Mouse (Mus musculus) MEL (cell line): ENCODE measurements at regions not wholly inside any gene's neighbourhood (a gene's known extent, or its start where the extent isn't known, plus 50 kb on each side); places are given as distances from the start of the nearest gene placed in this dataset.

Source experiments
- DNase-seq: peaks from one replicate; pipeline ENCODE4 v3.0.0; 2011; ENCODE audit warnings: low read depth, low spot score
- H3K27ac ChIP-seq: 2 replicates; pipeline ENCODE4 v1.5.1; 2012; ENCODE audit warnings: low read depth, mild to moderate bottlenecking, control low read depth, low read length, moderate library complexity; ENCODE audit not compliant: control insufficient read depth
- H3K27me3 ChIP-seq, 2 experiments: fragments of 150-350 bp in 1 of 2; sonication (generic) in 1 of 2; 2 replicates each; pipeline ENCODE4 v1.6.1; 2012; ENCODE audit warnings: low read length in 2 of 2, mild to moderate bottlenecking in 2 of 2, improper control_type of control experiment in 1 of 2, moderate library complexity in 1 of 2; ENCODE audit not compliant: insufficient read depth in 2 of 2, control insufficient read depth in 1 of 2
- H3K36me3 ChIP-seq, 2 experiments: 2 replicates each; pipeline ENCODE4 v1.6.1; 2012 to 2014; ENCODE audit warnings: low read length in 2 of 2, improper control_type of control experiment in 1 of 2, inconsistent platforms in 1 of 2, mild to moderate bottlenecking in 1 of 2; ENCODE audit not compliant: insufficient read depth in 2 of 2, control insufficient read depth in 1 of 2
- H3K4me1 ChIP-seq, 2 experiments: fragments of 150-350 bp in 1 of 2; sonication (generic) in 1 of 2; 2 replicates each; pipeline ENCODE4 v1.6.1; 2012; ENCODE audit warnings: low read length in 2 of 2, improper control_type of control experiment in 1 of 2, mild to moderate bottlenecking in 1 of 2; ENCODE audit not compliant: insufficient read depth in 2 of 2, control insufficient read depth in 1 of 2
- H3K4me3 ChIP-seq, 2 experiments: fragments of 150-350 bp in 1 of 2; sonication (generic) in 1 of 2; 2 replicates each; pipeline ENCODE4 v1.5.1; 2012; ENCODE audit warnings: low read depth in 2 of 2, low read length in 2 of 2, mild to moderate bottlenecking in 2 of 2, moderate library complexity in 2 of 2, control low read depth in 1 of 2, improper control_type of control experiment in 1 of 2; ENCODE audit not compliant: control insufficient read depth in 1 of 2, insufficient read depth in 1 of 2
- H3K79me2 ChIP-seq: 2 replicates; pipeline ENCODE4 v1.6.1; 2012; ENCODE audit warnings: mild to moderate bottlenecking, low read length, moderate library complexity; ENCODE audit not compliant: control insufficient read depth, poor library complexity, insufficient read depth
- H3K9ac ChIP-seq: 2 replicates; pipeline ENCODE4 v1.6.1; 2012; ENCODE audit warnings: low read depth, mild to moderate bottlenecking, control low read depth, low read length, moderate library complexity; ENCODE audit not compliant: control insufficient read depth, poor library complexity, severe bottlenecking
- H3K9me3 ChIP-seq: fragments of 150-350 bp; sonication (generic); replicated peaks from 2 replicates; pipeline ENCODE4 v1.6.1; 2012; ENCODE audit warnings: mild to moderate bottlenecking, low read length, improper control_type of control experiment, moderate library complexity; ENCODE audit not compliant: insufficient read depth
- CTCF ChIP-seq, 3 experiments: IDR thresholded peaks in 2 of 3; conservative IDR thresholded peaks in 1 of 3; 2 replicates each; pipeline ENCODE4 v1.5.1; 2011 to 2012; ENCODE audit warnings: low read length in 3 of 3, low read depth in 2 of 3, mild to moderate bottlenecking in 2 of 3, improper control_type of control experiment in 1 of 3, inconsistent platforms in 1 of 3, mixed read lengths in 1 of 3, moderate library complexity in 1 of 3; ENCODE audit not compliant: control insufficient read depth in 1 of 3, insufficient read depth in 1 of 3, poor library complexity in 1 of 3, severe bottlenecking in 1 of 3
- EP300 ChIP-seq, 2 experiments: IDR thresholded peaks; 2 replicates each; pipeline ENCODE4 v1.6.1; 2011; ENCODE audit warnings: improper control_type of control experiment in 2 of 2, low read length in 2 of 2, low read depth in 1 of 2, mild to moderate bottlenecking in 1 of 2
- GATA1 ChIP-seq: IDR thresholded peaks from 2 replicates; pipeline ENCODE4 v1.6.1; 2011; ENCODE audit warnings: low read depth, low read length, improper control_type of control experiment
- JUND ChIP-seq: IDR thresholded peaks from 2 replicates; pipeline ENCODE4 v1.6.1; 2011; ENCODE audit warnings: low read depth, mild to moderate bottlenecking, improper control_type of control experiment, low read length
- MAX ChIP-seq: IDR thresholded peaks from 2 replicates; pipeline ENCODE4 v1.6.1; 2011; ENCODE audit warnings: low read length, improper control_type of control experiment
- MAZ ChIP-seq: IDR thresholded peaks from 2 replicates; pipeline ENCODE4 v1.6.1; 2012; ENCODE audit warnings: low read depth, mild to moderate bottlenecking, inconsistent platforms, low read length, improper control_type of control experiment
- MXI1 ChIP-seq: IDR thresholded peaks from 2 replicates; pipeline ENCODE4 v1.6.1; 2011; ENCODE audit warnings: mild to moderate bottlenecking, low read depth, low read length, improper control_type of control experiment
- MYC ChIP-seq: IDR thresholded peaks from 2 replicates; pipeline ENCODE4 v1.6.1; 2011; ENCODE audit warnings: low read depth, mild to moderate bottlenecking, low read length, improper control_type of control experiment, moderate library complexity
- RAD21 ChIP-seq: IDR thresholded peaks from 2 replicates; pipeline ENCODE4 v1.6.1; 2011; ENCODE audit warnings: mild to moderate bottlenecking, low read depth, low read length, improper control_type of control experiment
- RCOR1 ChIP-seq: IDR thresholded peaks from 2 replicates; pipeline ENCODE4 v1.6.1; 2012; ENCODE audit warnings: low read depth, mild to moderate bottlenecking, inconsistent platforms, low read length, improper control_type of control experiment
- SMC3 ChIP-seq: IDR thresholded peaks from 2 replicates; pipeline ENCODE4 v1.6.1; 2011; ENCODE audit warnings: low read depth, low read length, improper control_type of control experiment
- TAL1 ChIP-seq: IDR thresholded peaks from 2 replicates; pipeline ENCODE4 v1.6.1; 2012; ENCODE audit warnings: mild to moderate bottlenecking, inconsistent platforms, low read length, moderate library complexity, mixed read lengths
- TBP ChIP-seq: IDR thresholded peaks from 2 replicates; pipeline ENCODE4 v1.8.0; 2011; ENCODE audit warnings: low read depth, low read length, improper control_type of control experiment
- UBTF ChIP-seq: IDR thresholded peaks from 2 replicates; pipeline ENCODE4 v1.6.1; 2012; ENCODE audit warnings: low read depth, mild to moderate bottlenecking, inconsistent platforms, low read length, improper control_type of control experiment, moderate library complexity, borderline replicate concordance; ENCODE audit not compliant: insufficient read depth
- ZC3H11A ChIP-seq: IDR thresholded peaks from 2 replicates; pipeline ENCODE4 v1.6.1; 2012; ENCODE audit warnings: low read depth, mild to moderate bottlenecking, inconsistent platforms, low read length, improper control_type of control experiment

GRCm38 (mm10) chrX:112964093-112964492, 221.2 kb downstream of the Chm start:
- Histone ChIP-seq H3K9ac (no peak overlapping the region), H3K9me3 (no peaks in the 10 kb centered on the region), H3K36me3 (no peaks in the 10 kb centered on the region; a peak in 1 of 4 replicates), H3K27ac (no peak overlapping the region), H3K27me3 (no peaks in the 10 kb centered on the region), H3K4me1 (no peaks in the 10 kb centered on the region), H3K4me3 (no peak overlapping the region), H3K79me2 (no peaks in the 10 kb centered on the region)
- peak in 1 of 2 experiments; percentile 40; a peak in 1 of 4 replicates for TF ChIP-seq EP300 (IDR thresholded peaks at IDR 0.05; ENCODE audit: low read depth in 1 of 2, low read length in 2 of 2)
- no peak for TF ChIP-seq MXI1
- peak; percentile 49 for DNase-seq

GRCm38 (mm10) chrX:112949792-112950191, 235.5 kb downstream of the Chm start:
- no peak overlapping the region for H3K9ac ChIP-seq
- H3K4me3 ChIP-seq, result no peak overlapping the region
- H3K27me3 ChIP-seq, result no peaks in the 10 kb centered on the region
- no peaks in the 10 kb centered on the region for H3K4me1 ChIP-seq
- no peaks in the 10 kb centered on the region for H3K9me3 ChIP-seq
- peak; percentile 93 for TF ChIP-seq RAD21
- TF ChIP-seq MYC, result no peak
- peak; percentile 18 to 84 (median 33); a peak in 4 of 6 replicates for TF ChIP-seq CTCF (IDR thresholded peaks at IDR 0.05 in 2 of 3, conservative IDR thresholded peaks at IDR 0.05 in 1 of 3; ENCODE audit: control insufficient read depth in 1 of 3, insufficient read depth in 1 of 3, low read depth in 2 of 3, low read length in 3 of 3, poor library complexity in 1 of 3, severe bottlenecking in 1 of 3)
- TF ChIP-seq TAL1, result no peak
- TF ChIP-seq MAZ, result no peak
- TF ChIP-seq JUND, result no peak
- TF ChIP-seq UBTF, result no peak
- peak; percentile 88 for TF ChIP-seq ZC3H11A
- TF ChIP-seq SMC3, result peak; percentile 91
- TF ChIP-seq GATA1, result no peak
- DNase-seq, result peak; percentile 62
- H3K36me3 ChIP-seq, result no peaks in the 10 kb centered on the region
- no peaks in the 10 kb centered on the region for H3K79me2 ChIP-seq
- no peak overlapping the region for H3K27ac ChIP-seq

GRCm38 (mm10) chrX:112947521-112947920, 237.8 kb downstream of the Chm start:
- TF ChIP-seq ZC3H11A, result no peak
- no peak for TF ChIP-seq TAL1
- no peak for TF ChIP-seq MAX
- no peak for TF ChIP-seq RCOR1
- no peak for TF ChIP-seq RAD21
- TF ChIP-seq UBTF, result no peak
- no peak for TF ChIP-seq TBP
- H3K4me1 ChIP-seq, result no peaks in the 10 kb centered on the region
- no peak overlapping the region for H3K27ac ChIP-seq
- no peaks in the 10 kb centered on the region for H3K9me3 ChIP-seq
- H3K9ac ChIP-seq, result no peak overlapping the region
- H3K79me2 ChIP-seq, result no peaks in the 10 kb centered on the region
- no peaks in the 10 kb centered on the region for H3K36me3 ChIP-seq
- no peak for DNase-seq
- no peak overlapping the region for H3K4me3 ChIP-seq
- no peaks in the 10 kb centered on the region for H3K27me3 ChIP-seq
